Mouse (Mus musculus) limb, embryonic 11.5 days (tissue): ENCODE measurements around the gene Cela3a. TPM values are rescaled to one million over a fixed set of nuclear protein-coding genes. Genes with fewer than 3 reads are reported as not detected.

Experiments used
- ATAC-seq: fragments of 200-750 bp; cut with Nextera tagmentation; 2 replicates; pipeline ENCODE4 v1.8.0; 2017; ENCODE audit warnings: low read depth; ENCODE audit not compliant: insufficient number of reproducible peaks, low FRiP score, low TSS enrichment
- DNase-seq: peaks from one replicate; pipeline ENCODE4 v3.0.0-alpha.2; 2015; ENCODE audit warnings: low spot score
- H3K27ac ChIP-seq: fragments of 300-500 bp; sonication (generic); replicated peaks from 2 replicates; pipeline ENCODE4 v1.5.1; 2014; ENCODE audit warnings: low read depth, mild to moderate bottlenecking, low read length
- H3K27me3 ChIP-seq: fragments of 300-500 bp; sonication (generic); 2 replicates; pipeline ENCODE4 v1.6.1; 2014; ENCODE audit warnings: mild to moderate bottlenecking, low read length, mixed read lengths; ENCODE audit not compliant: control insufficient read depth, insufficient read depth
- H3K36me3 ChIP-seq: fragments of 300-500 bp; sonication (generic); 2 replicates; pipeline ENCODE4 v1.6.1; 2014; ENCODE audit warnings: mild to moderate bottlenecking, low read length, moderate library complexity, mixed read lengths; ENCODE audit not compliant: control insufficient read depth, insufficient read depth
- H3K4me1 ChIP-seq: fragments of 300-500 bp; sonication (generic); 2 replicates; pipeline ENCODE4 v1.6.1; 2014; ENCODE audit warnings: low read length, mixed read lengths; ENCODE audit not compliant: control insufficient read depth, insufficient read depth
- H3K4me2 ChIP-seq: fragments of 300-500 bp; sonication (generic); 2 replicates; pipeline ENCODE4 v1.6.1; 2014; ENCODE audit warnings: low read depth, mild to moderate bottlenecking, moderate library complexity; ENCODE audit not compliant: severe bottlenecking
- H3K4me3 ChIP-seq: fragments of 300-500 bp; sonication (generic); 2 replicates; pipeline ENCODE4 v1.5.1; 2014; ENCODE audit warnings: low read depth, low read length
- H3K9ac ChIP-seq: fragments of 300-500 bp; sonication (generic); 2 replicates; pipeline ENCODE4 v1.6.1; 2014; ENCODE audit warnings: mild to moderate bottlenecking, low read length
- H3K9me3 ChIP-seq: fragments of 300-500 bp; sonication (generic); 2 replicates; pipeline ENCODE4 v1.6.1; 2016; ENCODE audit warnings: low read length; ENCODE audit not compliant: control insufficient read depth
- WGBS: fragments of 180-500 bp; shearing (Covaris S2); extraction: QIAGEN DNeasy Blood & Tissue Kit; methylation state at CpG from one replicate; pipeline ENCODE4 v1.1.7; 2014; 5-methylcytosine and 5-hydroxymethylcytosine counted together
- polyA plus RNA-seq: library from polyadenylated mRNA; unstranded; fragments of >200 nt; fragmentation: Nextera tagmentation; extraction: Ambion mirVana; gene quantifications from 2 replicates; pipeline ENCODE4 v1.2.1, GENCODE M21; 2014

The Cela3a gene
- polyA plus RNA-seq, 1 experiment from 2014 or later, result not detected

- Histone ChIP-seq H3K27me3 (no peaks in the 10 kb centered on the region), H3K9me3 (no peaks in the 10 kb centered on the region)
- no peak for ATAC-seq
These were observed 12.7 kb downstream of the Cela3a start for GRCm38 (mm10) chr4:137396641-137397525.

DNA sequence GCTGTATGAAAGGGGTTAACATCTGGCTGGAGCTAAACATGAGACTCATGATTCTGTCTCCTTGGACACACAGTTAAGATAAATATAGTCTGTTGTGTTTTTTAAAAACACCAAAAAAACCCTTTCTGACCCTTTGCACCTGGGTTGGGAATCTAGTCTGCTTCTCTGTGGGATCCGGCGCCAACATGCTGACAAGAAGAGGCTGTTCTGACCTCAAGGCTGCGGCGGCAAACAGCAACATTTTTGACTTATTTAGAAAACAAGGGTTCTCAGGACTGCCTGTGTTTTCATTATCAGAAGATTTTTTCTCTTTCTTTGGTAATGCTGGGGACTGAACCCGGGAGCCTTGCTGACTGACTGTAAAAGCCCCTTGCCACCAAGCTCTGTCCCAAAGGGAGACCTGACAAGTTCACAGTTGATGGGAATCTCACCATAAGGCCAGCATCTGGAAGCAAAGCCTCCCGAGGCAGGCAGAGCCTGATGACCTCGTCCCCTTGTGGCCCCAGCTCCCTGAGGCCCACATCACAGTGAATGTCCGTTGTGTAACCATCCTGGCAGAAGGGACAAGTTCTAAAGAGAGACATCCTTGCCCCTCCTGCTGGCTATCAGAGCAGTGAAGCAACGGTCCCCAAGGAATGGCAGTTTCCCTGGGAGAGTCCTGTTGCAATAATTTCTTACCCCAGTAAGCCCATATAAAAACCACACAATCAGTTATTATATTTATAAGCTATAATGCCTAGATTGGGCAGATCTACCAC lies 16.0 kb downstream of the Cela3a start:
- Histone ChIP-seq H3K4me1 (no peaks in the 10 kb centered on the region), H3K27ac (no peak overlapping the region), H3K27me3 (no peaks in the 10 kb centered on the region), H3K9ac (no peak overlapping the region), H3K36me3 (no peaks in the 10 kb centered on the region), H3K4me2 (no peak overlapping the region), H3K9me3 (no peaks in the 10 kb centered on the region), H3K4me3 (no peak overlapping the region)
- ATAC-seq (no peak), DNase-seq (no peak)
- 70% methylated on average over 9 of the region's 9 CpGs for WGBS

More at GRCm38 (mm10) chr4:137396641-137397525, 12.7 kb downstream of the Cela3a start:
- WGBS, result 78% methylated on average over 15 of the region's 15 CpGs
- no peak for DNase-seq
- H3K27ac ChIP-seq, result no peak overlapping the region
- H3K36me3 ChIP-seq, result no peaks in the 10 kb centered on the region
- no peak overlapping the region for H3K9ac ChIP-seq
- no peaks in the 10 kb centered on the region for H3K4me1 ChIP-seq
- H3K4me2 ChIP-seq, result no peak overlapping the region
- H3K4me3 ChIP-seq, result no peak overlapping the region

DNA sequence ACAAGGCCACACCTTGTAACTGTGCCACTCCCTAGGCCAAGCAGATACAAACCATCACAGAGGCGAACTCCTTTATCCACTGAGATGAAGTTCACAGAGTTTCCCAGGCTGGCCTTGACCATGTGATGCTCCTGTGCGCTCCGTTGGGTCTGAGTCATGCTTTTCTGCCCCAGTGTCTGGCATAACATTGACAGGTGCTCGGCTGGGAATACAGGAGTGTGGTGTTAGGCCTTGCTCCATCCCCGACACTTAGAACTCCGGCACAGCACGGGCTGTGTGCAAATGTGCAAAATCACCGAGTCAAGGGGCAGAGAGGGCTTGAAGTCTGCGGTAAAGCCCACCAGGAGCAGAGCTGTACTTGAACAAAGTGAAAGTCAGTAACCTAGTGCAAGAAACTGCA lies 16.7 kb downstream of the Cela3a start:
- Histone ChIP-seq H3K36me3 (no peaks in the 10 kb centered on the region), H3K27ac (no peak overlapping the region), H3K4me1 (no peaks in the 10 kb centered on the region), H3K4me2 (no peak overlapping the region), H3K9me3 (no peaks in the 10 kb centered on the region), H3K4me3 (no peak overlapping the region), H3K27me3 (no peaks in the 10 kb centered on the region), H3K9ac (no peak overlapping the region)
- 92% methylated on average over 9 of the region's 9 CpGs for WGBS
- DNase-seq, result no peak
- ATAC-seq, result no peak

- WGBS, result 93% methylated on average over 3 of the region's 3 CpGs
- DNase-seq (no peak), ATAC-seq (no peak)
- Histone ChIP-seq H3K4me1 (peaks cover 4% of the 10 kb centered on the region; the same call in 1 of the 2 replicates), H3K9me3 (no peaks in the 10 kb centered on the region), H3K4me2 (no peak overlapping the region), H3K9ac (no peak overlapping the region), H3K27me3 (no peaks in the 10 kb centered on the region), H3K4me3 (no peak overlapping the region), H3K27ac (no peak overlapping the region), H3K36me3 (no peaks in the 10 kb centered on the region)
These were observed 18.3 kb downstream of the Cela3a start for GRCm38 (mm10) chr4:137391287-137391686.

- 87% methylated on average over 4 of the region's 4 CpGs for WGBS
- Histone ChIP-seq H3K27ac (no peak overlapping the region), H3K9me3 (no peaks in the 10 kb centered on the region), H3K27me3 (no peaks in the 10 kb centered on the region), H3K9ac (no peak overlapping the region), H3K36me3 (no peaks in the 10 kb centered on the region), H3K4me1 (peaks cover 4% of the 10 kb centered on the region; the same call in 1 of the 2 replicates), H3K4me2 (no peak overlapping the region), H3K4me3 (no peak overlapping the region)
- DNase-seq (no peak), ATAC-seq (no peak)
These were observed 19.4 kb downstream of the Cela3a start for GRCm38 (mm10) chr4:137390196-137390595.

DNA sequence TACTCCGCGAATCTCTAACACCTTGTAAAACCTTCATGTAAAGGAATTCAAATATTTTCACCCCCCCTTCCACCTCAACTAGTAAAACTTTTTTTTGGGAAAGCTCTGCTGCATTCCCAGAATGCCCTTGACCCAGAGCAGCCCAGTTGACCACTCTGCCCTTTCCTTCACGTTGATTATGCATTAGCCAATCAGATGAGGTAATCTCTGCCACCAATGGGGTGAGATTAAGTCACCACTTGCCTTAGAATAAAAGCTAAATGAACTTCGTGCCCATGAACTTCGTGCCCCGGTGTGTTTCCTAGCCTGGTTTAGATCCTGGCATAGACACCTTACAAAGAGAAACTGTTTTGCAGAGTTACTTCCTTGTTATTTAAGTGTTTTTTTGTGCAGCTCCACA lies 20.6 kb downstream of the Cela3a start:
- no peak overlapping the region for H3K27ac ChIP-seq
- no peaks in the 10 kb centered on the region for H3K36me3 ChIP-seq
- H3K4me2 ChIP-seq, result peak overlapping the region; percentile 80
- H3K4me1 ChIP-seq, result peaks cover 4% of the 10 kb centered on the region; the same call in 1 of the 2 replicates
- WGBS, result 58% methylated on average over 6 of the region's 6 CpGs
- no peak overlapping the region for H3K9ac ChIP-seq
- no peaks in the 10 kb centered on the region for H3K9me3 ChIP-seq
- H3K27me3 ChIP-seq, result no peaks in the 10 kb centered on the region
- ATAC-seq (no peak), DNase-seq (no peak)
- H3K4me3 ChIP-seq, result peak overlapping the region; percentile 84

- Histone ChIP-seq H3K27me3 (no peaks in the 10 kb centered on the region), H3K9me3 (no peaks in the 10 kb centered on the region), H3K36me3 (no peaks in the 10 kb centered on the region), H3K9ac (peak overlapping the region; percentile 91), H3K4me3 (peak overlapping the region; percentile 84), H3K4me2 (peak overlapping the region; percentile 80), H3K4me1 (peaks cover 4% of the 10 kb centered on the region; the same call in 1 of the 2 replicates), H3K27ac (peak overlapping the region; percentile 88)
- DNase-seq (peak; percentile 91), ATAC-seq (peak; percentile 77)
- 1% methylated on average over 46 of the region's 46 CpGs for WGBS
These were observed 21.4 kb downstream of the Cela3a start for GRCm38 (mm10) chr4:137388059-137388794.

DNA sequence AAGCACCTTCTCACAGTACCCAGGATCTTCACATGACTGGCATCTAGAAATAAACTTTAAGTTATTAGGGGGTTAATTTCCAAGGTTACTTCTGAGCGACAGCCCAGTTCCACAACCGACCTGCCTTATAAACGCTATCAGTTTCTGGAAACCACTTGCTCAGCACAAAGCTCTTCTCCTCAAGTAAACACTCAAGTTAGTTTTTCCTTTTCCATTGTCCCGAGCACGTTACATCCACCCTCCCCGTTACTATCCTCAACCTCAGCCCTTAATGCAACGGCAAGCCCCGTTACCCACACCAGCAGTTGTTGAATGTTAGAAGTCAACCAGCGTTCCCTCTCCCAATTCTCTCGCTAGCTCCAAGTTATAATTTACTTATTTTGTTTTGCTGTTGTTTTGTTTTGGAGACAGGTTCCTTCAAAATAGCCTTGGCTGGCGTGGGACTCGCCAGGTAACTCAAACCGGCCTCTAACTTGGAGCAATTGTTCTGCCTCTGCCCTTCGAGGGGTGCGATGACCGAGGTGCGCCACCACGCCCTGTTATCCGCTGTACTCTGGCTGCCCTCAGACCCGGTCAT lies 22.0 kb downstream of the Cela3a start:
- WGBS, result 2% methylated on average over 20 of the region's 20 CpGs
- H3K9ac ChIP-seq, result peak overlapping the region; percentile 91
- no peaks in the 10 kb centered on the region for H3K9me3 ChIP-seq
- H3K27me3 ChIP-seq, result no peaks in the 10 kb centered on the region
- ATAC-seq (no peak), DNase-seq (no peak)
- no peaks in the 10 kb centered on the region for H3K36me3 ChIP-seq
- peaks cover 4% of the 10 kb centered on the region; the same call in 1 of the 2 replicates for H3K4me1 ChIP-seq
- H3K27ac ChIP-seq, result peak overlapping the region; percentile 88
- peak overlapping the region; percentile 80 for H3K4me2 ChIP-seq
- peak overlapping the region; percentile 84 for H3K4me3 ChIP-seq
